21 mouse cellular contexts compared by ENCODE assay signal in the genomic region with DNA sequence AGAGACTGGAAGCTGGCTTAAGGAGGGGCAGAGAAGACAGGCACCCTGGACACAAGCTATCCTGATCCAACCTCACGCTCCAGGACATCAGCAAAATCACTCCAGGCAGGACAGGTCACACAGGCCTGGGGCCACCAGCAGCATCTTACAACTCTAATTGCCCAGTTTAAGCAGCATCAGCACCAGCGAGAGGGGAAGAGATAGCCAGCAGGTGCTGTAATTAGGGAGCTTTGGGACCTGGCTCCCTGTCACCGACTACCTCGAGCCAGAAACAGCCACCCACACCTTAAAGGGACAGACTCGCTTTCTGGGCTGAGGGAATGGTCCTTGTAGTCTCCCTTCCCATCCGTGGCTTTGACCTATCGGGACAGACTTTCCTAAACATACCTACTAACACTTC.
DNase-seq lines count a peak whose midpoint lies in the region; ATAC-seq and TF ChIP-seq lines count a peak whose summit lies in the region.
"Had no signal": no experiment of that assay in that cellular context is flagged by ENCODE, and none has a peak within 500 bp of the region (broad histone marks: within the 10 kb centered on the region; RNA-seq: fewer than 3 reads in every experiment).

No protein-coding gene starts in this region.

- no peak for TF ChIP-seq CTCF in heart, adult 2 months (IDR thresholded peaks at IDR 0.05)

- no peak for TF ChIP-seq EP300 in heart, adult 2 months (IDR thresholded peaks at IDR 0.05; ENCODE audit: insufficient read depth, low read depth, low read length)

- H3K4me1 ChIP-seq in heart, adult 2 months (ENCODE audit: control insufficient read depth, insufficient read depth, low read length), result peaks cover 20% of the 10 kb centered on the region
- peaks cover 53% of the 10 kb centered on the region for H3K4me1 ChIP-seq in heart, embryonic 15.5 days (replicated peaks)

- H3K79me2 ChIP-seq in heart, adult 2 months (replicated peaks; ENCODE audit: control insufficient read depth, insufficient read depth, low read length), result no peaks in the 10 kb centered on the region; the same call in 1 of the 2 replicates

- no peak overlapping the region for H3K4me2 ChIP-seq in heart, embryonic 15.5 days
- H3K4me2 ChIP-seq: embryonic facial prominence, embryonic 12.5 days; hindbrain, embryonic 12.5 days; midbrain, embryonic 15.5 days; neural tube, embryonic 12.5 days had no signal

- intact Hi-C loops in heart, adult 2 months (cut with DNase I), result no loop called here
- intact Hi-C loops in heart, postnatal 25 days (cut with DNase I), result no loop called here
- intact Hi-C loops in heart, postnatal 14 days (cut with DNase I), result no loop called here

- H3K27me3 ChIP-seq in heart, adult 2 months (ENCODE audit: control insufficient read depth, insufficient read depth, low read length), result no peaks in the 10 kb centered on the region
- no peaks in the 10 kb centered on the region for H3K27me3 ChIP-seq in heart, embryonic 15.5 days
- H3K27me3 ChIP-seq: embryonic facial prominence, embryonic 12.5 days; hindbrain, embryonic 12.5 days; midbrain, embryonic 15.5 days; neural tube, embryonic 12.5 days; Patski had no signal

- no peak overlapping the region for H3K9ac ChIP-seq in heart, adult 2 months (ENCODE audit: low read depth, low read length)
- H3K9ac ChIP-seq in heart, embryonic 15.5 days, result no peak overlapping the region
- H3K9ac ChIP-seq: embryonic facial prominence, embryonic 12.5 days; forebrain, postnatal 0 days; hindbrain, embryonic 12.5 days; midbrain, embryonic 15.5 days; neural tube, embryonic 12.5 days had no signal

- no peak for TF ChIP-seq POLR2A in heart, adult 2 months (IDR thresholded peaks at IDR 0.05; ENCODE audit: insufficient read depth, low read depth, low read length)

- H3K27ac ChIP-seq in heart, adult 2 months, result 0 out of 2 replicates have a peak overlapping the region, but pooled peaks have one; percentile 80
- H3K27ac ChIP-seq in heart, embryonic 15.5 days, result peak overlapping the region; percentile 90
- H3K27ac ChIP-seq: embryonic facial prominence, embryonic 12.5 days; hindbrain, embryonic 12.5 days; layer of hippocampus, adult 2 months; midbrain, embryonic 15.5 days; neural tube, embryonic 12.5 days had no signal

- DNase-seq in heart, adult 2 months, result no peak
- no peak for DNase-seq in heart, postnatal 25 days (ENCODE audit: low spot score)
- no peak for DNase-seq in heart, postnatal 14 days
- peak; percentile 60 for DNase-seq in cerebellum, adult 8-10 months
- DNase-seq in spleen, adult 18-20 months, result no peak
- no peak for DNase-seq in left cerebral cortex, adult 18-20 months (ENCODE audit: low spot score in 2 of 2)
- DNase-seq: adrenal gland, adult 2 months; B cell, adult 2 months; forebrain, postnatal 0 days; kidney, postnatal 25 days; lung, postnatal 4 days; right cerebral cortex, postnatal 14 days had no signal

- no peak for ATAC-seq in heart, embryonic 15.5 days (replicated peaks; ENCODE audit: insufficient number of reproducible peaks, insufficient read depth, low FRiP score, low read depth)
- ATAC-seq: forebrain, postnatal 0 days; intestine, postnatal 0 days; midbrain, embryonic 15.5 days; Patski had no signal

- H3K9me3 ChIP-seq in heart, embryonic 15.5 days (replicated peaks), result no peaks in the 10 kb centered on the region
- H3K9me3 ChIP-seq: embryonic facial prominence, embryonic 12.5 days; hindbrain, embryonic 12.5 days; midbrain, embryonic 15.5 days; neural tube, embryonic 12.5 days had no signal

- WGBS in heart, adult 2 months, result 52% methylated on average over 7 of the region's 7 CpGs
- 50% methylated on average over 7 of the region's 7 CpGs for WGBS in heart, embryonic 15.5 days

- no peak overlapping the region for H3K4me3 ChIP-seq in heart, adult 2 months
- H3K4me3 ChIP-seq in heart, embryonic 15.5 days, result no peak overlapping the region
- H3K4me3 ChIP-seq: embryonic facial prominence, embryonic 12.5 days; hindbrain, embryonic 12.5 days; layer of hippocampus, adult 2 months; midbrain, embryonic 15.5 days; neural tube, embryonic 12.5 days had no signal

- H3K36me3 ChIP-seq in heart, adult 2 months (ENCODE audit: control insufficient read depth, insufficient read depth, low read length), result peaks cover 2% of the 10 kb centered on the region; the same call in 1 of the 2 replicates
- H3K36me3 ChIP-seq in heart, embryonic 15.5 days, result no peaks in the 10 kb centered on the region
- H3K36me3 ChIP-seq: embryonic facial prominence, embryonic 12.5 days; G1E; hindbrain, embryonic 12.5 days; midbrain, embryonic 15.5 days; neural tube, embryonic 12.5 days had no signal
